Mouse (Mus musculus) small intestine, adult 2 months (tissue): Measurements from ENCODE around the gene Bicral. TPM values are rescaled to one million over a fixed set of nuclear protein-coding genes. Genes with fewer than 3 reads are reported as not detected.

Experiments
- H3K27ac ChIP-seq: fragments of 200-500 bp; 2 replicates; pipeline ENCODE4 v1.5.1; 2012; ENCODE audit warnings: low read depth, low read length, control low read depth, inconsistent platforms; ENCODE audit not compliant: insufficient read depth
- H3K27me3 ChIP-seq: fragments of 200-500 bp; 2 replicates; pipeline ENCODE4 v1.6.1; 2012; ENCODE audit warnings: mild to moderate bottlenecking, moderate library complexity, low read length, inconsistent platforms; ENCODE audit not compliant: control insufficient read depth, insufficient read depth
- H3K36me3 ChIP-seq: fragments of 200-500 bp; 2 replicates; pipeline ENCODE4 v1.6.1; 2012; ENCODE audit warnings: mild to moderate bottlenecking, low read length, control low read depth, inconsistent platforms; ENCODE audit not compliant: control insufficient read depth, insufficient read depth
- H3K4me1 ChIP-seq: fragments of 200-500 bp; 2 replicates; pipeline ENCODE4 v1.6.1; 2012; ENCODE audit warnings: low read length, inconsistent platforms, mixed read lengths; ENCODE audit not compliant: control insufficient read depth, insufficient read depth, insufficient read length
- H3K4me3 ChIP-seq: fragments of 200-500 bp; 2 replicates; pipeline ENCODE4 v1.5.1; 2012; ENCODE audit warnings: low read depth, mild to moderate bottlenecking, control low read depth, inconsistent platforms, low read length, moderate library complexity
- CTCF ChIP-seq: fragments of 200-500 bp; IDR thresholded peaks from 2 replicates; pipeline ENCODE4 v1.5.1; 2012; ENCODE audit warnings: low read depth, mild to moderate bottlenecking, control low read depth, inconsistent platforms, low read length, moderate library complexity, mixed read lengths; ENCODE audit not compliant: insufficient replicate concordance, insufficient read length; ENCODE audit errors: extremely low read depth
- POLR2A ChIP-seq: fragments of 200-500 bp; IDR thresholded peaks from 2 replicates; pipeline ENCODE4 v1.6.1; 2012; ENCODE audit warnings: low read depth, mild to moderate bottlenecking, control low read depth, inconsistent platforms, low read length, moderate library complexity
- WGBS: fragments of 180-500 bp; shearing (Covaris S2); methylation state at CpG from one replicate; pipeline ENCODE4 v1.1.7; 2018; 5-methylcytosine and 5-hydroxymethylcytosine counted together
- polyA plus RNA-seq: library from polyadenylated mRNA; depleted of rRNA; stranded (reverse); fragments of >200 nt; gene quantifications from 2 replicates; pipeline ENCODE4 v1.2.3, GENCODE M21; 2012

Gene Bicral
- polyA plus RNA-seq, 1 experiment: 7.1 TPM

GRCm38 (mm10) chr17:46890116-46890815 lies 32.0 kb upstream of the Bicral start, which contains the start of gene Tbcc:
TSS of gene Tbcc (plus strand) at chr17:46890684.
- Histone ChIP-seq H3K4me1 (peaks cover 17% of the 10 kb centered on the region; the same call in 1 of the 2 replicates), H3K36me3 (no peaks in the 10 kb centered on the region), H3K27me3 (no peaks in the 10 kb centered on the region), H3K27ac (peak within 1 kb of the TSS; percentile 86), H3K4me3 (peak within 1 kb of the TSS; percentile 90)
- TF ChIP-seq POLR2A: peak; percentile 97
- TF ChIP-seq CTCF: no peak
- WGBS: 1% methylated on average over 40 of the region's 40 CpGs

GRCm38 (mm10) chr17:46889450-46890084 lies 31.3 kb upstream of the Bicral start:
- Histone ChIP-seq H3K4me1 (peaks cover 17% of the 10 kb centered on the region; the same call in 1 of the 2 replicates), H3K27me3 (no peaks in the 10 kb centered on the region), H3K27ac (peak overlapping the region; percentile 81), H3K4me3 (peak overlapping the region; percentile 90), H3K36me3 (no peaks in the 10 kb centered on the region)
- no peak for TF ChIP-seq CTCF
- TF ChIP-seq POLR2A: peak; percentile 62
- WGBS: under 1% methylated on average over 44 of the region's 44 CpGs

- TF ChIP-seq POLR2A: no peak
- TF ChIP-seq CTCF: peak; percentile 58; the same call in 1 of the 2 replicates
- Histone ChIP-seq H3K27ac (peak overlapping the region; percentile 81), H3K4me3 (no peak overlapping the region), H3K4me1 (peaks cover 17% of the 10 kb centered on the region; the same call in 1 of the 2 replicates), H3K27me3 (no peaks in the 10 kb centered on the region), H3K36me3 (no peaks in the 10 kb centered on the region)
- WGBS: 38% methylated on average over 16 of the region's 16 CpGs
These were observed 30.4 kb upstream of the Bicral start for GRCm38 (mm10) chr17:46888511-46889212.

GRCm38 (mm10) chr17:46885910-46886643 lies 27.8 kb upstream of the Bicral start:
- 27% methylated on average over 17 of the region's 17 CpGs for WGBS
- H3K4me1 ChIP-seq: peaks cover 6% of the 10 kb centered on the region; the same call in 1 of the 2 replicates
- no peak overlapping the region for H3K4me3 ChIP-seq
- no peaks in the 10 kb centered on the region for H3K36me3 ChIP-seq
- H3K27me3 ChIP-seq: no peaks in the 10 kb centered on the region
- TF ChIP-seq POLR2A: no peak
- no peak for TF ChIP-seq CTCF
- no peak overlapping the region for H3K27ac ChIP-seq

- peaks cover 6% of the 10 kb centered on the region; the same call in 1 of the 2 replicates for H3K4me1 ChIP-seq
- no peak overlapping the region for H3K27ac ChIP-seq
- no peak for TF ChIP-seq CTCF
- TF ChIP-seq POLR2A: no peak
- WGBS: 58% methylated on average over 11 of the region's 11 CpGs
- H3K36me3 ChIP-seq: no peaks in the 10 kb centered on the region
- no peak overlapping the region for H3K4me3 ChIP-seq
- H3K27me3 ChIP-seq: no peaks in the 10 kb centered on the region
These were observed 27.1 kb upstream of the Bicral start for GRCm38 (mm10) chr17:46885218-46885909.

GRCm38 (mm10) chr17:46884766-46885165 lies 26.5 kb upstream of the Bicral start:
- WGBS: 94% methylated on average over 6 of the region's 6 CpGs

More at GRCm38 (mm10) chr17:46884766-46885165, 26.5 kb upstream of the Bicral start:
- TF ChIP-seq CTCF (no peak), POLR2A (no peak)
- no peak overlapping the region for H3K27ac ChIP-seq
- H3K27me3 ChIP-seq: no peaks in the 10 kb centered on the region
- H3K36me3 ChIP-seq: no peaks in the 10 kb centered on the region
- peaks cover 8% of the 10 kb centered on the region; the same call in 1 of the 2 replicates for H3K4me1 ChIP-seq
- no peak overlapping the region for H3K4me3 ChIP-seq
